Mouse (Mus musculus) embryo, embryonic 11.5 days (tissue): Measurements from ENCODE around the gene Mrpl39.

Experiments used
- DNase-seq: peaks from one replicate; pipeline ENCODE4 v3.0.0-alpha.2; 2012; ENCODE audit warnings: low read depth, low spot score

Mrpl39 gene

DNA sequence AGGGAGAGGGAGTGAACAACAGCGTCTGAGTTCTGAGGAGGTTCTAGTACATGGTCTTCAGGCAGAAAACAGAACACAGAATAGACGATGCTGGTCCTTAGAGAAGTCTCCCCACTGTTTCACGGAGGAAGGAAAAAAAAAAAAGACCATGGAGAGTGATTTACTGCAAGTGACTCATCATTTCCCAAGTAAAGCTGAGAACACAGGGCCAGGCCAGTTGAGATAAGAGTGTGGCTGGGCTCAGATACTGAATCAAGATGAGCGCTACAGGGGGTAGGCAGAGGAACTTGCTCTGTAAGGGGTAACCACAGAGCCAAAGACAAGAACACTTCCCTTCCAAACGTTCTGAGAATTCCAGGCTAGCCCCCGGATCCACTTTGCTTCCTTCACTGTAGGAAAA lies 36.8 kb downstream of the Mrpl39 start:
- DNase-seq = no peak

DNA sequence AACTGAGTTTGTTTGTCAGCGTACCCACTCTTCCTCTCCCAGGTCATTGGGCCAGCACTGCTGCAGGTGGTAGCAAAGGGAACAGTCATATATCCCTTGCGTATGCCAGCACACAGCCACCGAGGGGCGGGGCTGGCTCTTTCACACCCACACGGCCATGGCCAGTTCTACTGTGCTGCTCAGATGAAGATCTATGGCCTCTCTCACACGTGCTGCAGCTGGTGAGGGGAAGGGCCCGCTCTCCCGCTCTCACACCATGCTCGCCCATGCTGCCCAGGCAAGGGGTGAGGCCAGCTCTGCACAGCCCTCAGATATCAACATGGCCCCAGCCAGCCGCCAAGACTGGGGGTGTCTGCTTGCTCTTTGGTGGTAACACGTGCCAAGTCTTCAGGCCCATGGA lies 39.4 kb downstream of the Mrpl39 start:
- no peak for DNase-seq

DNA sequence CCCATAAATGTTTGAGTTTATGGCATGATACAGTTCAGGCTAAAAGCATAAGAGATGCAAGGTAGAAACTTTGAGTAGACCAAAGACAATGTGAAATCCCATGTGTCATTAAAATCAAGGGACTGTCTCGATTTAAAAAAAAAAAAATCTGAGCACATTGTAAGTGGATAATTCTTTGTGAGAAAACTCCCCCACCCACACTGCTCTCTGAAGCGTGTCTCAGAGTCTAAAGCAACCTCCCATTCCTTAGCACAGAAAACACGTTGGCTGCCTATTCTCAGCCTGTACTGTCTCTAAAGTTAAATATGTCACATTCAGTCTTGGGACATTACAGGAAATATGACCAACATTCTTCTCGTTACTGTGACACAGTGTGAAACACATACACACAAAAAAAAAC lies 53.6 kb downstream of the Mrpl39 start:
- no peak for DNase-seq

DNA sequence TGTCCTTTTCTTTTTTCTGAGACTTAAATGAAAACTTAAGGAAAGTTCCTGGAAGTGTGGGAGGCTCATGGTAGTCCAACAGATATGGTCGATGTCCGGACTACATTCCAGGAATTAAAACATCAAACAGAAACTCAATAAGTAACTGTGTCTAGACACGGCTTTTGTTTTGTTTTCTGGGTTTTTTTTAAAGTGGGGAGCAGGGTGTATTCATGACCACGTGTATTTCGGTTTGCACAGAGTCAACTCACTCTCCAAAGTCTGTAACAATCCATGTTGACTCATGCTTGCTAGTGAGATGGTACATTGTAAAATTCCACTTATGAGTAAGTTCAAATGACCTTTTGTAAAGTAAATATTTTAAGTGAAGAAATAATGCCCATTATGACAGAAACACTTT lies 54.8 kb downstream of the Mrpl39 start:
- no peak for DNase-seq

DNA sequence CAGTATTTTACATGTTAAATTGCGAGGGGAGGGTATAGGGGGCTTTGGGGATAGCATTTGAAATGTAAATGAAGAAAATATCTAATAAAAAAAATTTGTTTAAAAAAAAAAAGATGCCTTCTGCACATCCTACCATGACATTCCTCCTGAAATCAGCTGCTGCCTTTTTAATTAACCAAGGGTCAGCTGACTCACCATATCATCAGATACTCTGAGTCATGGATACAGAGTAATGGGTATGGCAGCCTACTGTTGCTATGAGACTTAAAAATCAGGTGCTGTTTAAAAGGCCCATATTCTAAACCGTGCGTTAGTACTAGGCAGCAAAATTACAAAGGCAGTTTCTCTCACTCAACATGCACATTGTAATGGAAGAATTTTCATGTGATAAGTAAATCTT lies 58.2 kb downstream of the Mrpl39 start:
- DNase-seq = no peak
